Comparison of ENCODE assay signal across 8 mouse cellular contexts in the genomic region with DNA sequence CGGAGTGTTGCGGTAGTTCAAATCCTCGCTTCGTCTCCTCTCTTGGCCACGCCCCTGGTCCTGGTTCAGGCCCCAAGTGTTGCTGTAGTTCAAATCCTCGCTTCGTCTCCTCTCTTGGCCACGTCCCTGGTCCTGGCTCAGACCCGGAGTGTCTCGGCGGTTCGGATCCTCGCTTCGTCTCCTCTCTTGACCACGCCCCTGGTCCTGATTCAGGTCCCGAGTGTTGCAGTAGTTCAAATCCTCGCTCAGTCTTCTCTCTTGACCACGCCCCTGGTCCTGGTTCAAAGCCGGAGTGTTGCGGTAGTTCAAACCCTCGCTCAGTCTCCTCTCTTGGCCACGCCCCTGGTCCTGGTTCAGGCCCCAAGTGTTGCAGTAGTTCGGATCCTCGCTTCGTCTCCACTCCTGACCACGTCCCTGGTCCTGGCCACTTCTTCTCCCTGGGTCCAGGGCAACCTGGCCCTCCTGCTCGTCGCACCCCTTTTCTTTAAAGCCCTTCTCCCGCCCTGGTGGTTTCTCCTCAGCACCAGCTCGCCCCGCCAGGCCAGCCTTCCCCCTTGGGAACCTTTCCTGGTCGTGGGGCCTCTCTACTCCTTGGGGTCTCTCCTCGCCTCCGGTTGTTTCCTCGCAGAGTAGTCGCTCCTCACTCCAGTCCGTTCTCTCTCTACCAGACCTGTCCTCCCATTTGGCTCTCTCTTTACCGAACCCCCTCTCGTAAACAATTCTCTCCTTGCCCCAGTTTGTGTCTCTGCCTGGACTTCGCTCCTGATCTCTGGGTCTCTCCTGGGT. TPM values are rescaled to one million over a fixed set of nuclear protein-coding genes. Genes with fewer than 3 reads are reported as not detected.
A peak's percentile ranks its signal among the peaks of the same experiment; 100 is the strongest.
DNase-seq lines count a peak whose midpoint lies in the region; ATAC-seq lines count a peak whose summit lies in the region.
"Not testable (repeated sequence)": the region's sequence is repeated elsewhere in the genome, so short reads cannot be mapped to it uniquely, and the experiment has no call there.

No protein-coding gene starts in this region.

- peaks cover 11% of the 10 kb centered on the region for H3K27me3 ChIP-seq in embryonic facial prominence, embryonic 13.5 days
- 0 out of 2 replicates have a peak, but pooled peaks cover 11% of the 10 kb centered on the region for H3K27me3 ChIP-seq in forebrain, embryonic 16.5 days (replicated peaks; ENCODE audit: control insufficient read depth, insufficient read depth, low read length)
- peaks cover 23% of the 10 kb centered on the region for H3K27me3 ChIP-seq in hindbrain, embryonic 10.5 days (ENCODE audit: insufficient read depth, poor library complexity, severe bottlenecking)
- not testable (repeated sequence) for H3K27me3 ChIP-seq in intestine, embryonic 15.5 days (replicated peaks); limb, embryonic 15.5 days
- peaks cover 12% of the 10 kb centered on the region for H3K27me3 ChIP-seq in midbrain, embryonic 11.5 days (ENCODE audit: control insufficient read depth, insufficient read depth, low read length)
- H3K27me3 ChIP-seq in neural tube, embryonic 13.5 days, result peaks cover 17% of the 10 kb centered on the region

- peaks cover 16% of the 10 kb centered on the region; the same call in 1 of the 2 replicates for H3K4me1 ChIP-seq in embryonic facial prominence, embryonic 13.5 days
- not testable (repeated sequence) for H3K4me1 ChIP-seq in forebrain, embryonic 16.5 days (replicated peaks; ENCODE audit: control insufficient read depth, insufficient read depth, low read length); midbrain, embryonic 11.5 days (ENCODE audit: control insufficient read depth, insufficient read depth, low read length)
- H3K4me1 ChIP-seq in hindbrain, embryonic 10.5 days (replicated peaks), result peaks cover 28% of the 10 kb centered on the region
- peaks cover 11% of the 10 kb centered on the region; the same call in 1 of the 2 replicates for H3K4me1 ChIP-seq in intestine, embryonic 15.5 days (replicated peaks)
- H3K4me1 ChIP-seq in limb, embryonic 15.5 days, result peaks cover 18% of the 10 kb centered on the region
- peaks cover 24% of the 10 kb centered on the region for H3K4me1 ChIP-seq in neural tube, embryonic 13.5 days (replicated peaks)

- peak; percentile 10 for DNase-seq in hindbrain, embryonic 10.5 days (ENCODE audit: low spot score)
- DNase-seq in midbrain, embryonic 11.5 days (ENCODE audit: low spot score, missing footprints), result peak; percentile 84
- DNase-seq in testis, postnatal 10 days (ENCODE audit: low spot score), result peak; percentile 47

- not testable (repeated sequence) for H3K9me3 ChIP-seq in embryonic facial prominence, embryonic 13.5 days; forebrain, embryonic 16.5 days (ENCODE audit: control insufficient read depth, low read length); hindbrain, embryonic 10.5 days; intestine, embryonic 15.5 days; limb, embryonic 15.5 days; midbrain, embryonic 11.5 days (ENCODE audit: control insufficient read depth, low read length); neural tube, embryonic 13.5 days

- H3K4me3 ChIP-seq in embryonic facial prominence, embryonic 13.5 days, result peak overlapping the region; percentile 45
- peak overlapping the region; percentile 30 for H3K4me3 ChIP-seq in forebrain, embryonic 16.5 days (replicated peaks; ENCODE audit: low read length)
- peak overlapping the region; percentile 48 for H3K4me3 ChIP-seq in hindbrain, embryonic 10.5 days
- H3K4me3 ChIP-seq in intestine, embryonic 15.5 days (replicated peaks), result 0 out of 2 replicates have a peak overlapping the region, but pooled peaks have one; percentile 43
- 0 out of 2 replicates have a peak overlapping the region, but pooled peaks have one; percentile 16 for H3K4me3 ChIP-seq in limb, embryonic 15.5 days
- not testable (repeated sequence) for H3K4me3 ChIP-seq in midbrain, embryonic 11.5 days (ENCODE audit: low read depth, low read length)
- peak overlapping the region; percentile 30 for H3K4me3 ChIP-seq in neural tube, embryonic 13.5 days

- WGBS in embryonic facial prominence, embryonic 13.5 days, result 18% methylated on average over 40 of the region's 40 CpGs
- 16% methylated on average over 40 of the region's 40 CpGs for WGBS in forebrain, embryonic 16.5 days
- 12% methylated on average over 40 of the region's 40 CpGs for WGBS in hindbrain, embryonic 10.5 days
- WGBS in intestine, embryonic 15.5 days, result 24% methylated on average over 40 of the region's 40 CpGs
- 23% methylated on average over 40 of the region's 40 CpGs for WGBS in limb, embryonic 15.5 days
- 15% methylated on average over 40 of the region's 40 CpGs for WGBS in midbrain, embryonic 11.5 days
- WGBS in neural tube, embryonic 13.5 days, result 13% methylated on average over 40 of the region's 40 CpGs

- ATAC-seq in embryonic facial prominence, embryonic 13.5 days (ENCODE audit: insufficient number of reproducible peaks, insufficient read depth, low FRiP score, low TSS enrichment, low read depth); intestine, embryonic 15.5 days; limb, embryonic 15.5 days (ENCODE audit: insufficient number of reproducible peaks, low FRiP score, low TSS enrichment, low read depth); neural tube, embryonic 13.5 days (ENCODE audit: low read depth): not testable (repeated sequence)
- ATAC-seq in forebrain, embryonic 16.5 days, result 0 out of 2 replicates have a peak, but pooled peaks have one; percentile 25
- peak; percentile 12 for ATAC-seq in midbrain, embryonic 11.5 days (ENCODE audit: low FRiP score)

- not testable (repeated sequence) for H3K36me3 ChIP-seq in embryonic facial prominence, embryonic 13.5 days; forebrain, embryonic 16.5 days (ENCODE audit: control insufficient read depth, insufficient read depth); hindbrain, embryonic 10.5 days; intestine, embryonic 15.5 days; limb, embryonic 15.5 days; midbrain, embryonic 11.5 days (ENCODE audit: control insufficient read depth, insufficient read depth, low read length); neural tube, embryonic 13.5 days

- not testable (repeated sequence) for H3K9ac ChIP-seq in embryonic facial prominence, embryonic 13.5 days; forebrain, embryonic 16.5 days (replicated peaks; ENCODE audit: low read depth, low read length); intestine, embryonic 15.5 days; limb, embryonic 15.5 days; midbrain, embryonic 11.5 days (ENCODE audit: low read length)
- H3K9ac ChIP-seq in neural tube, embryonic 13.5 days, result 0 out of 2 replicates have a peak overlapping the region, but pooled peaks have one; percentile 41

- peak overlapping the region; percentile 54 for H3K4me2 ChIP-seq in embryonic facial prominence, embryonic 13.5 days
- peak overlapping the region; percentile 49 for H3K4me2 ChIP-seq in forebrain, embryonic 16.5 days (ENCODE audit: low read length)
- H3K4me2 ChIP-seq in intestine, embryonic 15.5 days (replicated peaks), result peak overlapping the region; percentile 61
- peak overlapping the region; percentile 41 for H3K4me2 ChIP-seq in limb, embryonic 15.5 days
- peak overlapping the region; percentile 37 for H3K4me2 ChIP-seq in midbrain, embryonic 11.5 days
- H3K4me2 ChIP-seq in neural tube, embryonic 13.5 days, result peak overlapping the region; percentile 55

- not testable (repeated sequence) for H3K27ac ChIP-seq in embryonic facial prominence, embryonic 13.5 days; forebrain, embryonic 16.5 days (ENCODE audit: low read length); intestine, embryonic 15.5 days; limb, embryonic 15.5 days; midbrain, embryonic 11.5 days (ENCODE audit: low read depth, low read length); neural tube, embryonic 13.5 days (replicated peaks)
- 0 out of 2 replicates have a peak overlapping the region, but pooled peaks have one; percentile 23 for H3K27ac ChIP-seq in hindbrain, embryonic 10.5 days

RNA-seq across cellular contexts. Expression of a gene that starts 0.9 kb away (rescaled TPM):
- 0.72 and 0.74 TPM in 2 replicates for polyA plus RNA-seq in embryonic facial prominence, embryonic 13.5 days (2015; fragmentation: Nextera tagmentation; extraction: Ambion mirVana)
- polyA plus RNA-seq in forebrain, embryonic 16.5 days (2015; fragmentation: Nextera tagmentation; extraction: Ambion mirVana), result 1.3 and 2.5 TPM in 2 replicates
- 0.51 and 0.97 TPM in 2 replicates for polyA plus RNA-seq in hindbrain, embryonic 10.5 days (2016; fragmentation: Nextera tagmentation; extraction: Ambion mirVana)
- polyA plus RNA-seq in intestine, embryonic 15.5 days (2015; fragmentation: Nextera tagmentation; extraction: Ambion mirVana), result 0.81 and 0.99 TPM in 2 replicates
- 1.2 TPM in 2 replicates for polyA plus RNA-seq in limb, embryonic 15.5 days (2015; fragmentation: Nextera tagmentation; extraction: Ambion mirVana)
- 0.36 and 1.2 TPM in 2 replicates for polyA plus RNA-seq in midbrain, embryonic 11.5 days (2014; fragmentation: Nextera tagmentation; extraction: Ambion mirVana)
- 1.4 and 1.9 TPM in 2 replicates for polyA plus RNA-seq in neural tube, embryonic 13.5 days (2015; fragmentation: Nextera tagmentation; extraction: Ambion mirVana)

RNA-seq across cellular contexts. Expression of a gene that starts 19.3 kb away (rescaled TPM):
- 1.4 and 1.8 TPM in 2 replicates for polyA plus RNA-seq in embryonic facial prominence, embryonic 13.5 days (2015; fragmentation: Nextera tagmentation; extraction: Ambion mirVana)
- polyA plus RNA-seq in forebrain, embryonic 16.5 days (2015; fragmentation: Nextera tagmentation; extraction: Ambion mirVana), result 0.61 and 1.1 TPM in 2 replicates
- 0.76 and 0.97 TPM in 2 replicates for polyA plus RNA-seq in hindbrain, embryonic 10.5 days (2016; fragmentation: Nextera tagmentation; extraction: Ambion mirVana)
- polyA plus RNA-seq in intestine, embryonic 15.5 days (2015; fragmentation: Nextera tagmentation; extraction: Ambion mirVana), result 1.9 and 2.2 TPM in 2 replicates
- 5.2 TPM in 2 replicates for polyA plus RNA-seq in limb, embryonic 15.5 days (2015; fragmentation: Nextera tagmentation; extraction: Ambion mirVana)
- 0.22 and 0.43 TPM in 2 replicates for polyA plus RNA-seq in midbrain, embryonic 11.5 days (2014; fragmentation: Nextera tagmentation; extraction: Ambion mirVana)
- 0.43 and 0.68 TPM in 2 replicates for polyA plus RNA-seq in neural tube, embryonic 13.5 days (2015; fragmentation: Nextera tagmentation; extraction: Ambion mirVana)

RNA-seq across cellular contexts. Expression of a gene that starts 25.2 kb away (rescaled TPM):
- polyA plus RNA-seq in embryonic facial prominence, embryonic 13.5 days (2015; fragmentation: Nextera tagmentation; extraction: Ambion mirVana), result 110 and 111 TPM in 2 replicates
- 76.3 and 81.0 TPM in 2 replicates for polyA plus RNA-seq in forebrain, embryonic 16.5 days (2015; fragmentation: Nextera tagmentation; extraction: Ambion mirVana)
- polyA plus RNA-seq in hindbrain, embryonic 10.5 days (2016; fragmentation: Nextera tagmentation; extraction: Ambion mirVana), result 110 and 115 TPM in 2 replicates
- 77.7 and 86.6 TPM in 2 replicates for polyA plus RNA-seq in intestine, embryonic 15.5 days (2015; fragmentation: Nextera tagmentation; extraction: Ambion mirVana)
- polyA plus RNA-seq in limb, embryonic 15.5 days (2015; fragmentation: Nextera tagmentation; extraction: Ambion mirVana), result 137 and 141 TPM in 2 replicates
- 77.1 and 81.5 TPM in 2 replicates for polyA plus RNA-seq in midbrain, embryonic 11.5 days (2014; fragmentation: Nextera tagmentation; extraction: Ambion mirVana)
- 75.6 and 90.6 TPM in 2 replicates for polyA plus RNA-seq in neural tube, embryonic 13.5 days (2015; fragmentation: Nextera tagmentation; extraction: Ambion mirVana)

RNA-seq across cellular contexts. Expression of a gene that starts 32.5 kb away (rescaled TPM):
- polyA plus RNA-seq in embryonic facial prominence, embryonic 13.5 days (2015; fragmentation: Nextera tagmentation; extraction: Ambion mirVana), result 252 and 273 TPM in 2 replicates
- polyA plus RNA-seq in forebrain, embryonic 16.5 days (2015; fragmentation: Nextera tagmentation; extraction: Ambion mirVana), result 267 and 277 TPM in 2 replicates
- polyA plus RNA-seq in hindbrain, embryonic 10.5 days (2016; fragmentation: Nextera tagmentation; extraction: Ambion mirVana), result 305 and 348 TPM in 2 replicates
- polyA plus RNA-seq in intestine, embryonic 15.5 days (2015; fragmentation: Nextera tagmentation; extraction: Ambion mirVana), result 244 and 249 TPM in 2 replicates
- polyA plus RNA-seq in limb, embryonic 15.5 days (2015; fragmentation: Nextera tagmentation; extraction: Ambion mirVana), result 254 and 271 TPM in 2 replicates
- 322 and 332 TPM in 2 replicates for polyA plus RNA-seq in midbrain, embryonic 11.5 days (2014; fragmentation: Nextera tagmentation; extraction: Ambion mirVana)
- polyA plus RNA-seq in neural tube, embryonic 13.5 days (2015; fragmentation: Nextera tagmentation; extraction: Ambion mirVana), result 310 and 326 TPM in 2 replicates

RNA-seq across cellular contexts. Expression of a gene that starts 35.3 kb away (rescaled TPM):
- polyA plus RNA-seq in embryonic facial prominence, embryonic 13.5 days (2015; fragmentation: Nextera tagmentation; extraction: Ambion mirVana), result 2.2 and 4.4 TPM in 2 replicates
- polyA plus RNA-seq in forebrain, embryonic 16.5 days (2015; fragmentation: Nextera tagmentation; extraction: Ambion mirVana), result 0.65 and 1.5 TPM in 2 replicates
- 6.9 and 7.4 TPM in 2 replicates for polyA plus RNA-seq in hindbrain, embryonic 10.5 days (2016; fragmentation: Nextera tagmentation; extraction: Ambion mirVana)
- 178 and 182 TPM in 2 replicates for polyA plus RNA-seq in intestine, embryonic 15.5 days (2015; fragmentation: Nextera tagmentation; extraction: Ambion mirVana)
- 13.0 and 14.2 TPM in 2 replicates for polyA plus RNA-seq in limb, embryonic 15.5 days (2015; fragmentation: Nextera tagmentation; extraction: Ambion mirVana)
- 2.4 and 2.7 TPM in 2 replicates for polyA plus RNA-seq in midbrain, embryonic 11.5 days (2014; fragmentation: Nextera tagmentation; extraction: Ambion mirVana)
- polyA plus RNA-seq in neural tube, embryonic 13.5 days (2015; fragmentation: Nextera tagmentation; extraction: Ambion mirVana), result 1.3 and 1.7 TPM in 2 replicates

Comparison
In these comparisons a context has a peak if more than half of its experiments do, and no peak if none do; other contexts are left out.
1. DNase-seq: peak in every context shown above with its lines; median percentile 84 in midbrain, embryonic 11.5 days; 47 in testis, postnatal 10 days; 10 in hindbrain, embryonic 10.5 days.